Mouse (Mus musculus): ENCODE data around the gene Mgat3. TPM values are rescaled to one million over a fixed set of nuclear protein-coding genes. Genes with fewer than 3 reads are reported as not detected.

Gene Mgat3
- polyA plus RNA-seq, 1 experiment from 2014 or later = 8.6 TPM

- no peak for DNase-seq (ENCODE audit: low spot score)
- no peak overlapping the region for H3K27ac ChIP-seq
- no peaks in the 10 kb centered on the region for H3K9me3 ChIP-seq
- H3K36me3 ChIP-seq = 0 out of 2 replicates have a peak, but pooled peaks cover 7% of the 10 kb centered on the region
- H3K4me1 ChIP-seq (replicated peaks) = peaks cover 38% of the 10 kb centered on the region
- no peak overlapping the region for H3K4me3 ChIP-seq
- H3K27me3 ChIP-seq (ENCODE audit: insufficient read depth, poor library complexity, severe bottlenecking) = no peaks in the 10 kb centered on the region
- 92% methylated on average over 6 of the region's 6 CpGs for WGBS
Observed at GRCm38 (mm10) chr15:80192246-80192585, 18.7 kb downstream of the Mgat3 start.

GRCm38 (mm10) chr15:80192847-80193246, 19.3 kb downstream of the Mgat3 start:
- Histone ChIP-seq H3K27me3 (ENCODE audit: insufficient read depth, poor library complexity, severe bottlenecking) (no peaks in the 10 kb centered on the region), H3K27ac (no peak overlapping the region), H3K36me3 (0 out of 2 replicates have a peak, but pooled peaks cover 13% of the 10 kb centered on the region), H3K9me3 (peaks cover 1% of the 10 kb centered on the region; the same call in 1 of the 2 replicates), H3K4me1 (replicated peaks) (peaks cover 38% of the 10 kb centered on the region), H3K4me3 (no peak overlapping the region)
- WGBS = 89% methylated on average over 7 of the region's 7 CpGs
- no peak for DNase-seq (ENCODE audit: low spot score)

GRCm38 (mm10) chr15:80199556-80199955, 26.0 kb downstream of the Mgat3 start:
- WGBS = 62% methylated on average over 2 of the region's 2 CpGs

GRCm38 (mm10) chr15:80202111-80202775, 28.7 kb downstream of the Mgat3 start:
- WGBS = 89% methylated on average over 6 of the region's 6 CpGs
- no peak for DNase-seq (ENCODE audit: low spot score)
- no peak overlapping the region for H3K4me3 ChIP-seq
- peaks cover 9% of the 10 kb centered on the region; the same call in 1 of the 2 replicates for H3K36me3 ChIP-seq
- H3K27ac ChIP-seq = no peak overlapping the region
- no peaks in the 10 kb centered on the region for H3K27me3 ChIP-seq (ENCODE audit: insufficient read depth, poor library complexity, severe bottlenecking)
- H3K9me3 ChIP-seq = peaks cover 8% of the 10 kb centered on the region
- 0 out of 2 replicates have a peak, but pooled peaks cover 4% of the 10 kb centered on the region for H3K4me1 ChIP-seq (replicated peaks)

More at GRCm38 (mm10) chr15:80199556-80199955, 26.0 kb downstream of the Mgat3 start:
- no peaks in the 10 kb centered on the region for H3K27me3 ChIP-seq (ENCODE audit: insufficient read depth, poor library complexity, severe bottlenecking)
- 0 out of 2 replicates have a peak, but pooled peaks cover 4% of the 10 kb centered on the region for H3K4me1 ChIP-seq (replicated peaks)
- no peak for DNase-seq (ENCODE audit: low spot score)
- no peak overlapping the region for H3K27ac ChIP-seq
- no peak overlapping the region for H3K4me3 ChIP-seq
- H3K9me3 ChIP-seq = peaks cover 8% of the 10 kb centered on the region
- peaks cover 16% of the 10 kb centered on the region; the same call in 1 of the 2 replicates for H3K36me3 ChIP-seq

- 38% methylated on average over 4 of the region's 4 CpGs for WGBS
- Histone ChIP-seq H3K27me3 (ENCODE audit: insufficient read depth, poor library complexity, severe bottlenecking) (no peaks in the 10 kb centered on the region), H3K27ac (no peak overlapping the region), H3K36me3 (no peaks in the 10 kb centered on the region; the same call in 1 of the 2 replicates), H3K9me3 (peaks cover 2% of the 10 kb centered on the region; the same call in 1 of the 2 replicates), H3K4me1 (replicated peaks) (peaks cover 10% of the 10 kb centered on the region; the same call in 1 of the 2 replicates), H3K4me3 (no peak overlapping the region)
- DNase-seq (ENCODE audit: low spot score) = no peak
Observed at GRCm38 (mm10) chr15:80203406-80203805, 29.9 kb downstream of the Mgat3 start.

GRCm38 (mm10) chr15:80206057-80206565, 32.6 kb downstream of the Mgat3 start:
- Histone ChIP-seq H3K4me1 (replicated peaks) (peaks cover 12% of the 10 kb centered on the region; the same call in 1 of the 2 replicates), H3K4me3 (no peak overlapping the region), H3K27me3 (ENCODE audit: insufficient read depth, poor library complexity, severe bottlenecking) (no peaks in the 10 kb centered on the region), H3K36me3 (peaks cover 6% of the 10 kb centered on the region), H3K9me3 (no peaks in the 10 kb centered on the region), H3K27ac (no peak overlapping the region)
- 94% methylated on average over 3 of the region's 3 CpGs for WGBS
- DNase-seq (ENCODE audit: low spot score) = no peak

GRCm38 (mm10) chr15:80208446-80208845, 34.9 kb downstream of the Mgat3 start:
- no peaks in the 10 kb centered on the region for H3K27me3 ChIP-seq (ENCODE audit: insufficient read depth, poor library complexity, severe bottlenecking)
- H3K9me3 ChIP-seq = no peaks in the 10 kb centered on the region
- H3K36me3 ChIP-seq = peaks cover 29% of the 10 kb centered on the region
- 0 out of 2 replicates have a peak overlapping the region, but pooled peaks have one; percentile 18 for H3K27ac ChIP-seq
- 22% methylated on average over 4 of the region's 4 CpGs for WGBS
- DNase-seq (ENCODE audit: low spot score) = no peak
- H3K4me3 ChIP-seq = no peak overlapping the region
- peaks cover 11% of the 10 kb centered on the region; the same call in 1 of the 2 replicates for H3K4me1 ChIP-seq (replicated peaks)

GRCm38 (mm10) chr15:80213688-80214087, 40.2 kb downstream of the Mgat3 start:
- peaks cover 11% of the 10 kb centered on the region for H3K4me1 ChIP-seq (replicated peaks)
- no peak overlapping the region for H3K27ac ChIP-seq
- no peaks in the 10 kb centered on the region for H3K9me3 ChIP-seq
- peaks cover 34% of the 10 kb centered on the region for H3K36me3 ChIP-seq
- DNase-seq (ENCODE audit: low spot score) = no peak
- no peak overlapping the region for H3K4me3 ChIP-seq
- H3K27me3 ChIP-seq (ENCODE audit: insufficient read depth, poor library complexity, severe bottlenecking) = no peaks in the 10 kb centered on the region

GRCm38 (mm10) chr15:80215716-80216479, 42.4 kb downstream of the Mgat3 start:
- H3K4me3 ChIP-seq = no peak overlapping the region
- H3K27me3 ChIP-seq (ENCODE audit: insufficient read depth, poor library complexity, severe bottlenecking) = no peaks in the 10 kb centered on the region
- peaks cover 22% of the 10 kb centered on the region for H3K4me1 ChIP-seq (replicated peaks)
- peaks cover 30% of the 10 kb centered on the region for H3K36me3 ChIP-seq
- 0 out of 2 replicates have a peak overlapping the region, but pooled peaks have one; percentile 40 for H3K27ac ChIP-seq
- WGBS = 17% methylated on average over 10 of the region's 10 CpGs
- no peak for DNase-seq (ENCODE audit: low spot score)
- H3K9me3 ChIP-seq = no peaks in the 10 kb centered on the region

- no peak overlapping the region for H3K4me3 ChIP-seq
- H3K9me3 ChIP-seq = no peaks in the 10 kb centered on the region
- H3K27ac ChIP-seq = no peak overlapping the region
- H3K27me3 ChIP-seq (ENCODE audit: insufficient read depth, poor library complexity, severe bottlenecking) = no peaks in the 10 kb centered on the region
- WGBS = 69% methylated on average over 9 of the region's 9 CpGs
- H3K4me1 ChIP-seq (replicated peaks) = peaks cover 22% of the 10 kb centered on the region
- H3K36me3 ChIP-seq = peaks cover 25% of the 10 kb centered on the region
- no peak for DNase-seq (ENCODE audit: low spot score)
Observed at GRCm38 (mm10) chr15:80216480-80216820, 42.9 kb downstream of the Mgat3 start.

- no peak overlapping the region for H3K27ac ChIP-seq
- no peaks in the 10 kb centered on the region for H3K27me3 ChIP-seq (ENCODE audit: insufficient read depth, poor library complexity, severe bottlenecking)
- H3K4me3 ChIP-seq = no peak overlapping the region
- 90% methylated on average over 10 of the region's 10 CpGs for WGBS
- no peaks in the 10 kb centered on the region for H3K9me3 ChIP-seq
- H3K36me3 ChIP-seq = peaks cover 14% of the 10 kb centered on the region
- peaks cover 22% of the 10 kb centered on the region for H3K4me1 ChIP-seq (replicated peaks)
- no peak for DNase-seq (ENCODE audit: low spot score)
Observed at GRCm38 (mm10) chr15:80217476-80217875, 44.0 kb downstream of the Mgat3 start.

GRCm38 (mm10) chr15:80219211-80219610, 45.7 kb downstream of the Mgat3 start:
- Histone ChIP-seq H3K9me3 (no peaks in the 10 kb centered on the region), H3K27me3 (ENCODE audit: insufficient read depth, poor library complexity, severe bottlenecking) (no peaks in the 10 kb centered on the region), H3K27ac (peak overlapping the region; percentile 62), H3K4me3 (peak overlapping the region; percentile 6; the same call in 1 of the 2 replicates), H3K4me1 (replicated peaks) (peaks cover 22% of the 10 kb centered on the region), H3K36me3 (no peaks in the 10 kb centered on the region; the same call in 1 of the 2 replicates)
- peak; percentile 31 for DNase-seq (ENCODE audit: low spot score)
- WGBS = 45% methylated on average over 14 of the region's 14 CpGs
